Mouse (Mus musculus) liver, embryonic 12.5 days (tissue): ENCODE measurements at regions not wholly inside any gene's neighbourhood (a gene's known extent, or its start where the extent isn't known, plus 50 kb on each side); places are given as distances from the start of the nearest gene placed in this dataset.

Experiments used
- ATAC-seq: fragments of 200-750 bp; cut with Nextera tagmentation; 2 replicates; pipeline ENCODE4 v1.8.0; 2017; ENCODE audit warnings: moderate number of reproducible peaks, mild to moderate bottlenecking, moderate library complexity
- H3K27ac ChIP-seq: fragments of 300-500 bp; sonication (generic); 2 replicates; pipeline ENCODE4 v1.5.1; 2016; ENCODE audit warnings: mild to moderate bottlenecking
- H3K27me3 ChIP-seq: fragments of 300-500 bp; sonication (generic); replicated peaks from 2 replicates; pipeline ENCODE4 v1.6.1; 2016; ENCODE audit warnings: mild to moderate bottlenecking, moderate library complexity
- H3K36me3 ChIP-seq: fragments of 300-500 bp; sonication (generic); 2 replicates; pipeline ENCODE4 v1.6.1; 2016; ENCODE audit warnings: mild to moderate bottlenecking, moderate library complexity
- H3K4me1 ChIP-seq: fragments of 300-500 bp; sonication (generic); 2 replicates; pipeline ENCODE4 v1.6.1; 2016
- H3K4me2 ChIP-seq: fragments of 300-500 bp; sonication (generic); 2 replicates; pipeline ENCODE4 v1.6.1; 2016; ENCODE audit warnings: mild to moderate bottlenecking, moderate library complexity
- H3K4me3 ChIP-seq: fragments of 300-500 bp; sonication (generic); 2 replicates; pipeline ENCODE4 v1.5.1; 2016; ENCODE audit warnings: mild to moderate bottlenecking, moderate library complexity
- H3K9ac ChIP-seq: fragments of 300-500 bp; sonication (generic); 2 replicates; pipeline ENCODE4 v1.6.1; 2016; ENCODE audit warnings: mild to moderate bottlenecking, moderate library complexity
- H3K9me3 ChIP-seq: fragments of 300-500 bp; sonication (generic); replicated peaks from 2 replicates; pipeline ENCODE4 v1.6.1; 2016; ENCODE audit warnings: mild to moderate bottlenecking, moderate library complexity
- WGBS: fragments of 180-500 bp; shearing (Covaris S2); methylation state at CpG from one replicate; pipeline ENCODE4 v1.1.7; 2016; ENCODE audit not compliant: insufficient replicate concordance; 5-methylcytosine and 5-hydroxymethylcytosine counted together

DNA sequence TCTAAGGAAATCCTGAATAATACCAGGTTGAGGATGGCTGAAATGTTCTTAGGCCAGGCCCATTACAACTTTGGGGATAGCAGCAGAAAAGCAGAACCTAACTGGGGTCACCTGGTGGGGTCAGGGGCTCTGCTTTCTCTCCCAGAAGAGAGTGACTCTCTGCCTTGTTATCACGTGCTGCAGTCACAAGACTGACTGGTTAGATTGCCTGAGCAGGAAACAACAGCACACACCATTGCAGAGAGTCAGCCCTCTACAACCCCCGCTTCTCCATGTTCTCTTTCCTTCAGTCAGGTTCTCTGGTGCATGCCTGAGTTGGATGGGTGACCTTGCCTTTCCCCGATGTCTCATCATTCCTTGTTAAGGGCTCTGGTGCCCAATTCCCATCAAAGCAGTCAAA lies 91.2 kb upstream of the Hsd17b12 start:
- ATAC-seq, result no peak
- no peaks in the 10 kb centered on the region for H3K4me1 ChIP-seq
- no peak overlapping the region for H3K27ac ChIP-seq
- no peak overlapping the region for H3K4me3 ChIP-seq
- H3K9ac ChIP-seq, result no peak overlapping the region
- no peak overlapping the region for H3K4me2 ChIP-seq
- H3K36me3 ChIP-seq, result no peaks in the 10 kb centered on the region
- H3K27me3 ChIP-seq, result peaks cover 65% of the 10 kb centered on the region
- H3K9me3 ChIP-seq, result no peaks in the 10 kb centered on the region
- 36% methylated on average over 3 of the region's 3 CpGs for WGBS

DNA sequence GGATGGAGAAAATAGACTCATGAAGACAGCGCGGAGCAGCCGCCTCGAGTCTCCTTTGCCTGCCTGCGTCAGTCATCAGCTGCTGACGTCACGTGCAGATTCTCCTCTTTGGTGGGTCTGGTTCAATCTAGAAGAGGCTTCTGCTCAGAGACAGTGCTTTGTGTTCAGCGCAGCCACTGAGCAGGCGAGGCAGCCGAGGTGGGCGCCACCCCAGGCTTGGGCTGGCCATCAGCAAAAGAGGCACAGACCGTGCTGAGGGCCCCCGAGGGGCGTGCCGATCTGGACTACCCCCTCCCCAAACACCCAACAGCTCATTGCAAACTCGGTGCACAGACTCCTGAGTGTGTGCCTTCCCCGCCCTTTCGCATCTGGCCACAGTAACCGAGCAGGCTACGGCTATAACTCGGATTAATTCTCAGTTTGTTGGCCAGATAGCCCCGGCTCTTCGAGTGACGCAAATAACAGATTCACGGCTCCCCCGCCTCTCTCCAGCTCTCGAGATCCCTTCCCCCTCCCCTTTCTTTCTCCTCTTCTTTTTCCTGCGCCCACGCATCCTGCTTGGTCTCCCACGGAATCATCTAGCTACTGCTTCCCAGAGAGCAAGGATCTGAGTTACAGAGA lies 89.2 kb upstream of the Hsd17b12 start:
- ATAC-seq, result no peak
- Histone ChIP-seq H3K27me3 (peaks cover 84% of the 10 kb centered on the region), H3K9ac (no peak overlapping the region), H3K4me1 (no peaks in the 10 kb centered on the region; the same call in 1 of the 2 replicates), H3K4me3 (no peak overlapping the region), H3K9me3 (no peaks in the 10 kb centered on the region), H3K36me3 (no peaks in the 10 kb centered on the region), H3K4me2 (0 out of 2 replicates have a peak overlapping the region, but pooled peaks have one; percentile 14), H3K27ac (no peak overlapping the region)
- 7% methylated on average over 30 of the region's 30 CpGs for WGBS

DNA sequence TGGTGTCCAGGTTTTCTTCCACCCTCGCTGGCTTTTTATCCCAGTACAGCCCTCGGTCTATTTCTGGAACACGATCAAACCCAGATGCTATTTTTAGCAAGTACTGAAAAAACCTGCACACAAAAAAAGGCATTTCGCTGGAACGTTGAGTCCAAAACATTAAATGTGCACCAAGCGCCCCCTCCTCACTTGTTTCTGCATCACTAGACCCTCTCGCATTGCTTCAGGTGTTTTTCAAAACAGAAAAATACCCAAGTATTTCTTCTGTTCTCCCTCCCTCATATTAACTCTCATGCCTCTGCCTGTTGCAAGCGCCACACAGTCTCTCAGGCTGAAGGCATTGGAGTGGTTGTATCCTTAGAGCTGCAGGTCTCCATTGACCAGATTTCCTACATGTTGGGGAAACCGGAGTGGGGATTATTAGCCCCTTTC lies 88.4 kb upstream of the Hsd17b12 start:
- 39% methylated on average over 9 of the region's 9 CpGs for WGBS
- H3K9me3 ChIP-seq, result no peaks in the 10 kb centered on the region
- no peak overlapping the region for H3K9ac ChIP-seq
- no peak overlapping the region for H3K4me2 ChIP-seq
- peaks cover 5% of the 10 kb centered on the region; the same call in 1 of the 2 replicates for H3K4me1 ChIP-seq
- H3K27ac ChIP-seq, result no peak overlapping the region
- no peak for ATAC-seq
- H3K27me3 ChIP-seq, result peaks cover 92% of the 10 kb centered on the region
- H3K4me3 ChIP-seq, result no peak overlapping the region
- H3K36me3 ChIP-seq, result no peaks in the 10 kb centered on the region

DNA sequence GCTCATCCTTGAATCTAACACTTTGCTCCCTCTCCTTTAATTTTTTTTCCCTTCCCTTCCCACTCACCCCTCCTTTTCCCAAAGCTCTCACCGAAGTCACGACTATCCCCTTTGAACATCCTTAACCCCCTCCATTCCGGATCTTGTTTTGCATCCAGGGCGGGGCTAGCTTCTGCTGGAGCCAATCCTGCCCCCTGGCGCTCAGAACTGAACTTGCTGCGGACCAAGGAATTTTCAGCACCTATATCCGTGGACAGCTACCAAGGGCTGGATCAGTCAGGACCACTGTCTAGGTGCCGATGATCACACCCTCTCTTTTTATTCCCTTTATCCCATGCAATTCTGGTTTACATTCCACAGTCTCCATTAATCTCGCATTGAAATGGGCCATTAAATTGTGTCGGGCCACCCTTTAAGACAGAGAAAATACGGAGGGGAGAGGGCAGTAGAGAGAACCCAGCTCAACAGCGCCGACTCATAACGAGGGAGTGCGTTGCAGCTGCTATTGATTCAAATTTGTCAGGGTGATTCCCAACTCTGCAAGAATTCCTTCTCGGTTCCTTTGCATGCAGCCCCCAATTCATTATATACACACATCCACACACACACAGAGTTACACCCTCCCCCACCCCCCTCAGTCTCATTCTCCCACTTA lies 87.7 kb upstream of the Hsd17b12 start:
- Histone ChIP-seq H3K4me1 (peaks cover 11% of the 10 kb centered on the region; the same call in 1 of the 2 replicates), H3K36me3 (no peaks in the 10 kb centered on the region), H3K9me3 (no peaks in the 10 kb centered on the region), H3K9ac (no peak overlapping the region), H3K4me3 (no peak overlapping the region), H3K27me3 (peaks cover 96% of the 10 kb centered on the region), H3K27ac (no peak overlapping the region), H3K4me2 (0 out of 2 replicates have a peak overlapping the region, but pooled peaks have one; percentile 18)
- ATAC-seq, result 0 out of 2 replicates have a peak, but pooled peaks have one; percentile 37
- WGBS, result 4% methylated on average over 16 of the region's 16 CpGs

DNA sequence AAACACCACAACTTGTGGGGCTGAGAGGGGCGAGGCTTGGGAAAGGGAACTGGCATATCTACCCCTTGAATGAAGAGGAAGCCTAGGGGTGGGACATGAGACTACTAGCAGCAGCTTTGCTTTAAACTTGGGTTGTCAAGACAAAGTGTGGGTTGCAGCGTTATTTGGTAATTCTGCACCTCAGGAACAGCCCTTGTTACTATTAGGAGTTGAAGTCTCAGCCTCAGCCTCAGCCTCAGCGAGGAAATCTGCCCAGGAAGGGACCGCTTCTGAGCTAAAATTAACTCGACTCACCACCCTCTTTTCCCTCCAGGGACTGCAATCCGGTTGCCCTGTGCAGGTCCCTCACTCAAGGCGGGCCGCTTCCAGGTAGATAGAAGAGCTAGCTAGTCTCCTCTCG lies 86.4 kb upstream of the Hsd17b12 start:
- H3K4me3 ChIP-seq, result no peak overlapping the region
- H3K27ac ChIP-seq, result no peak overlapping the region
- 3% methylated on average over 9 of the region's 9 CpGs for WGBS
- H3K9ac ChIP-seq, result no peak overlapping the region
- H3K9me3 ChIP-seq, result no peaks in the 10 kb centered on the region
- H3K4me2 ChIP-seq, result no peak overlapping the region
- H3K27me3 ChIP-seq, result peaks cover 98% of the 10 kb centered on the region
- no peak for ATAC-seq
- no peaks in the 10 kb centered on the region for H3K36me3 ChIP-seq
- H3K4me1 ChIP-seq, result peaks cover 11% of the 10 kb centered on the region; the same call in 1 of the 2 replicates

DNA sequence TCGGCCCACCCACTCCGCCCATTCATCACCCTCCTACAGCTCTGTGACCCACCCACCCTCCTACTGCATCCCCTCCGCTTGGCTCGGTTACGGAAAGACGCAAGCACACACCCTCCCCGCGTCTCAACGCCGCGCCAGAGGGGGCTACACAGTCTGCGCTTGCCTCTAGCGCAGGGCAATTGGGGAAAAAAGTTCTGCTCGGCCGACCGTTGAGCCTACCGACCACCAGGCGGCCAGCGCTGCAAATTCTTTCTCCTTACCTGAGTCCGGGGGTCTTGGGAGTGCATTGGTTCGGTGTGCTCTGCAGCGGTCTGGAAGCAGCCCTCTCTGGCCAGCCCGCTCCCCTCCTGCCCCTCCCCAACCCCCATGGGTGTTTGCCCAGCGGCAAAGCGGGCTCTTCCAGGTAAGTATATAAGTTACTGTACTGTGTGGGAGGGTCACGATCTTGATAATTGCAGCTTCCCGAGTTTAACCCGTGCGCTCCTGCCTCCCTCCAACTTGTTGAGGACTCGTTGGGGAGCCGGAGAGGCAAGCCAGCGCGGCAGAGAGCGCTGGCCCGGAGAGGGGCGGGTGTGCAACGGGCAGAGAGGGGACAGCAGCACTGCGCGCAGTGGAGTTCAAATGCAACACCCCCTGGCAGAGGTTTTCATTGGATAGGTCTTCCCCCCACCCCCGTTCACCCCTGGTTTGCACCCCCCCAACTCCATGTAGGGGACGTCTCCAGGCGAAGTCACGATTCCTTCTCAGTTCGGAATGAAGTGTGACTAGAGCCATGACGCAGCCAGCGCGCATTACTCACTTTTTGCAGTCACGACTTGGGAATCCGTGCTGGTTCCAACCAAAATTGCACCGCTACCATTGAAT lies 85.5 kb upstream of the Hsd17b12 start:
- Histone ChIP-seq H3K4me1 (peaks cover 11% of the 10 kb centered on the region; the same call in 1 of the 2 replicates), H3K4me3 (no peak overlapping the region), H3K9me3 (no peaks in the 10 kb centered on the region), H3K9ac (no peak overlapping the region), H3K36me3 (no peaks in the 10 kb centered on the region), H3K27me3 (peaks cover 100% of the 10 kb centered on the region), H3K27ac (no peak overlapping the region), H3K4me2 (peak overlapping the region; percentile 36)
- ATAC-seq, result 0 out of 2 replicates have a peak, but pooled peaks have one; percentile 13
- 1% methylated on average over 50 of the region's 50 CpGs for WGBS

DNA sequence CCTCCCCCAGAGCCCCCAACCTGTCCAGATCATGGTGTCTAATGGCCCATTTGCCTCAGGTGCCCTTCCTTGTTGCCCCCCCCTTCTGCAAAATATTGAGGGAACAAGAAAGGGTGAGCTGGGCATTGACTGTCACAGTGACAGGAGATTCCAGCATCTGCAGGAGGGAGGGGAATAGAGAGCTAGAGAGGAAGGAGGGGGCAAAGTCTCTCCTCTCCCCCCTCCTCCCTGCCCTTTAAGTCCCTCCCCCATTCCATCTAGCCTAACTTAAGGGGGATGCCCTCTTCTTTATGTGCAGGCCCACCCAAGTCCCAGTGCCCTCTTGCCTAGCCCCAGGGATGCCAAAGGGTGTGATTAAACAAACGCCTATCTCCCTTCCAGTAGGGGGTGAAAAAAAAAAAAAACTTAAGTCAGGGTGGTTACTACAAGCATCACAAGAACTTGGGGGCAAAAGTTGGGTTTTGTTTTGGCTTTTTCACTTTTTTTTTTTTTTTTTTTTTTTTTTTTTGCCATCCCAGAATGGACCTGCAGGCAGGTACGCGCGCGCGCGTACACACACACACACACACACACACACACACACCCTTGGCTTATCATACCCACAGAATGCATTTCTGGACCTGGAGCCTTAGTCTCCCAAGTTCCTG lies 84.8 kb upstream of the Hsd17b12 start:
- WGBS, result 0% methylated on average over 7 of the region's 7 CpGs
- no peaks in the 10 kb centered on the region for H3K36me3 ChIP-seq
- no peak overlapping the region for H3K9ac ChIP-seq
- ATAC-seq, result no peak
- H3K27ac ChIP-seq, result no peak overlapping the region
- peaks cover 11% of the 10 kb centered on the region; the same call in 1 of the 2 replicates for H3K4me1 ChIP-seq
- H3K27me3 ChIP-seq, result peaks cover 100% of the 10 kb centered on the region
- no peak overlapping the region for H3K4me3 ChIP-seq
- no peaks in the 10 kb centered on the region for H3K9me3 ChIP-seq
- peak overlapping the region; percentile 36 for H3K4me2 ChIP-seq

DNA sequence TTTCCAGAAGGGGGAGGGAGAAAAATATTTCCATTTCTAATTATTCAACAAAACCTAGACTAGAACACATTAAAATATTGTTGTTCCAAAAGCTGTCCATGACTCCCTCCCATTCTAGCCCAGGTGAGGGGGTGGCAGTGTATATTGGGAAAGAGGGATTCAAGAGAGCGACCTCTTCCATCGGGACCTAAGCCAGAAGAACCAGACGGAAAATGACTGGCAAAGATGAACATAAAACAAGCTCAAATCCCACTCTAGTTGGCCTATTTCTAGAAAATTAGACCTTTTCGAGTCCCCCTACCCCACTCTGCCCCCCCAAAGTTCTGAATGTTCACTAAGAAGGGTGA lies 84.3 kb upstream of the Hsd17b12 start:
- Histone ChIP-seq H3K27me3 (peaks cover 97% of the 10 kb centered on the region), H3K9ac (no peak overlapping the region), H3K9me3 (no peaks in the 10 kb centered on the region), H3K4me1 (peaks cover 11% of the 10 kb centered on the region; the same call in 1 of the 2 replicates), H3K36me3 (no peaks in the 10 kb centered on the region), H3K4me2 (no peak overlapping the region), H3K4me3 (no peak overlapping the region), H3K27ac (no peak overlapping the region)
- WGBS, result 10% methylated on average over 4 of the region's 4 CpGs
- ATAC-seq, result no peak

DNA sequence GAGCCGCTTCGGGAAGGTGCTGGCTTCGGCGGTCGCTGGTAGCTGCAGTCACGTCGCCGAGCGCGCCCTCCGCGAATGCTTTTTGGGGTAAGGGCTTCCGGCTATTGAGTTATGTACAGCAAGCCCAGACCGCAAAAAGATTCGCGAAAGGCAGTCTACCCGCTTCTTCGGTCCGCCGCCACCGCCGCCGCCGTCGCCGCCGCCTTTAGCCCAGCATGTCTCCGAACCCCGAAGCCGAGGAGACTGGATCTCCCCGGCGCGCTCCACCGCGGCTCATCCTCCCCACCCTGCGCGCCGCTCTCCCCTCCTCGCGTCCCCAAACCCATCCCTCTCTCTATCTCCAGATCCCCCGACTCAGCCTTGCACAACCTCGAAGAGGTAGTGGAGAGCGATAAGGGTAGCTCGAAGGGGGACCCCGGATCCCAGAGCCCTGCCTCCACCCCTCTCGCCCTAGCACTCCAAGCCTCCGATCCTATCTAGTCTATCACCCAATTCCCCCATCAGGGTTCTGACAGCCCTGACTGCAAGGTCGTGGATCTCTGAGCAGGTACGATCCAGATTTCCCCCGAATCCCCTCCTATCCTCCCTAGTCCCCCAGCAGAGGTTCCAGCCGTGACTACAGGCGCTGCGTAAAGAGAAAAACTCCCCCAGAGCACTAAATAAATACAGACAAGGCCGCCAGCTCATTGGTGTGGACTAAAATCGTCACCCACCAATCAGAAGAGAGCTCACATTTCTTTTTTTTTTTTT lies 83.7 kb upstream of the Hsd17b12 start:
- WGBS, result 1% methylated on average over 38 of the region's 55 CpGs
- Histone ChIP-seq H3K27ac (no peak overlapping the region), H3K4me2 (peak overlapping the region; percentile 54), H3K27me3 (peaks cover 92% of the 10 kb centered on the region), H3K4me1 (peaks cover 11% of the 10 kb centered on the region; the same call in 1 of the 2 replicates), H3K9me3 (no peaks in the 10 kb centered on the region), H3K9ac (no peak overlapping the region), H3K36me3 (no peaks in the 10 kb centered on the region), H3K4me3 (peak overlapping the region; percentile 28)
- ATAC-seq, result no peak

DNA sequence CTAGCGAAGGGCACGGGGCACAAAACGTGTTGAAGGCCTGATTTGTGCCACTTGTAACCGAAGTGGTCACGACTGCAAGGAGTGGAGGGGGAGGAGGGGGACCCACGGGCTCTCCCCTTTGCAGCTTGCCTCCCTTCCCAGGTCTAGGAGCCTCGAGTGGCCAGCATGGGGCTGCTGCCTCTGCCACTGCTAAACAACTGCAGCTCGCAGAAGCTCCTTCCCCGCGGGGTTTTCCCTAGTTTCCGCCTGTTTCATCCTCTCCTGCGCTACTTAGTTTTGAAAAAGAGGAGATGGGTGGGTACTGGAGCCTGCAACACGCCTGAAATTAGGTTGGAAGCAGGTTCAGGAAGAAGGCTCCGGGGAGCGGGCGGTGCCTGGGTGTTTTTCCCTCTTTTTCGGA lies 82.6 kb upstream of the Hsd17b12 start:
- Histone ChIP-seq H3K4me1 (peaks cover 11% of the 10 kb centered on the region; the same call in 1 of the 2 replicates), H3K9ac (no peak overlapping the region), H3K27ac (no peak overlapping the region), H3K36me3 (no peaks in the 10 kb centered on the region), H3K4me2 (no peak overlapping the region), H3K27me3 (peaks cover 89% of the 10 kb centered on the region), H3K9me3 (no peaks in the 10 kb centered on the region), H3K4me3 (no peak overlapping the region)
- ATAC-seq, result no peak
- WGBS, result 3% methylated on average over 17 of the region's 17 CpGs

DNA sequence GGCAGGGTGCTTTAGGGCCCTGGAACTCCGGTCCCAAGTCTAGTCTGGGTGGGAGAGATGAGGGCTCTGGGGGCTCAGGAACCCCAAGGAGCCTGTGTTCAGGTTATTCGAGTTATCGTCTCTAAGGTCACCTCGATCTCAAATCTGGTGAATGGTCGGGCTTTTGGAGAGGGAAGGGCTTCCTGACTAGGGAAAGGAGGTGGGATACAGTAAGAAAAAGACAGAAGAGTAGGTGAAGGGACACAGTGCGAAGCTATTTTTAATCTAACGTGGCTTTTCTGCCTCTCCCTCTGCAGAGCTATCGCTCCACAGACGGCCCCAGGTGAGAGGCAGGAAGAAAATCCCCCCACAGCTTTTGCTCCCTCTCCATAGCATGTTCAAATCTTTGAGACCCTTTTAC lies 81.8 kb upstream of the Hsd17b12 start:
- Histone ChIP-seq H3K27me3 (peaks cover 81% of the 10 kb centered on the region), H3K36me3 (no peaks in the 10 kb centered on the region), H3K9me3 (no peaks in the 10 kb centered on the region), H3K9ac (no peak overlapping the region), H3K4me1 (peaks cover 11% of the 10 kb centered on the region; the same call in 1 of the 2 replicates), H3K4me3 (no peak overlapping the region), H3K4me2 (no peak overlapping the region), H3K27ac (no peak overlapping the region)
- no peak for ATAC-seq
- WGBS, result 19% methylated on average over 9 of the region's 9 CpGs
